Mouse (Mus musculus): ENCODE measurements at regions not wholly inside any gene's neighbourhood (a gene's known extent, or its start where the extent isn't known, plus 50 kb on each side); places are given as distances from the start of the nearest gene placed in this dataset.
A peak's percentile ranks its signal among the peaks of the same experiment; 100 is the strongest.

DNA sequence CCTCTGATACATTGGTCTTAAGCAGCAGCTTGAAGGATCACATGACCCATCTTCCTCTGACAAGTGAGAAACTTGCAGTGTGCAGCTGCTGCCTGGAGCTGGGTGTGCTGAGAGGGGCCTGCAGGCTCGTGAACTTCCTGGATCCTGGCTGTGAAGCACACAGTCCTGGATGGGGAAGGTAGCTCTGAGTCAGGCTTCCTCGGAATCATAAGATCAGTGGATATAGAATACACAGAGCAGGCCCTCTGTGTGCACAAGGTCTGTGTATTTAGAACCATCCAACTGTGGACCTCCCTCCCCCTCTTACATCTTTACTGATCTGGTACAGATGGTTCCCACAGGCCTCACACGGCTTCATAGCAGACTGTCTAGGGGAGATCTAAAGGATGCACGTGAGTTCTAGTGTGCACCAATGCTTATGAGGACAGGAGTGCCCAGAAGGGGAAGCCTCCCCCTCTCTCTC, 143.1 kb upstream of the Gm26897 start:
- peak overlapping the region; percentile 68 for H3K27ac ChIP-seq (ENCODE audit: control insufficient read depth, insufficient read depth, low read length)
- no peak overlapping the region for H3K4me3 ChIP-seq (ENCODE audit: control insufficient read depth, insufficient read depth, low read length)
- peak; percentile 57 for DNase-seq
- no peaks in the 10 kb centered on the region for H3K36me3 ChIP-seq (ENCODE audit: control insufficient read depth, insufficient read depth, low read length)
- peaks cover 16% of the 10 kb centered on the region for H3K4me1 ChIP-seq (replicated peaks; ENCODE audit: control insufficient read depth, insufficient read depth, low read length)
- WGBS = 8% methylated on average over 4 of the region's 4 CpGs
- H3K27me3 ChIP-seq (ENCODE audit: control insufficient read depth, insufficient read depth, low read length) = no peaks in the 10 kb centered on the region
- TF ChIP-seq CTCF (IDR thresholded peaks at IDR 0.05; ENCODE audit: borderline replicate concordance, control insufficient read depth, extremely low read depth, insufficient read depth, low read length, poor library complexity) (no peak), POLR2A (IDR thresholded peaks at IDR 0.05; ENCODE audit: control insufficient read depth, extremely low read depth, insufficient read depth, low read length, poor library complexity) (no peak)

DNA sequence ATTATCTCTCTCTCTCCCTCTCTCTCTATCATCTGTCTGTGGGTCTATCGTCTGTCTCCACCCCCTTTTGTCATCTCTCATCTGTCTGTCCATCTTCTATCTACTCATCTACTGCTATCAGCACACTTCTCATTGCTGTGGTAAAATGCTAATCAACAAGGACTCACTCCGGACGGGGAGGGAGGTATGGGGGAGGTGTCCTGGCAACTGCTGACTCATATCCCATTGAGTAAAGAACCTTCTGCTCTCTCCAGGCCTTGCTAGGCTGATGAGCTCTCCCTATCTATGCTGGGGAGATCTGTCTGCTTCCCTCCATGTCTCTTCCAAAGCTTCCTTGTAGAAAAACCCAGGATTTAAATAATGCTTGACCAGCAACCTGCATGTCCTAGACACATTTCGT, 140.9 kb upstream of the Gm26897 start:
- Histone ChIP-seq H3K4me1 (replicated peaks; ENCODE audit: control insufficient read depth, insufficient read depth, low read length) (peaks cover 16% of the 10 kb centered on the region), H3K27ac (ENCODE audit: control insufficient read depth, insufficient read depth, low read length) (no peak overlapping the region), H3K4me3 (ENCODE audit: control insufficient read depth, insufficient read depth, low read length) (no peak overlapping the region), H3K36me3 (ENCODE audit: control insufficient read depth, insufficient read depth, low read length) (no peaks in the 10 kb centered on the region), H3K27me3 (ENCODE audit: control insufficient read depth, insufficient read depth, low read length) (no peaks in the 10 kb centered on the region)
- TF ChIP-seq POLR2A (IDR thresholded peaks at IDR 0.05; ENCODE audit: control insufficient read depth, extremely low read depth, insufficient read depth, low read length, poor library complexity) = no peak
- no peak for TF ChIP-seq CTCF (IDR thresholded peaks at IDR 0.05; ENCODE audit: borderline replicate concordance, control insufficient read depth, extremely low read depth, insufficient read depth, low read length, poor library complexity)
- WGBS = 64% methylated on average over 4 of the region's 4 CpGs
- DNase-seq = no peak

DNA sequence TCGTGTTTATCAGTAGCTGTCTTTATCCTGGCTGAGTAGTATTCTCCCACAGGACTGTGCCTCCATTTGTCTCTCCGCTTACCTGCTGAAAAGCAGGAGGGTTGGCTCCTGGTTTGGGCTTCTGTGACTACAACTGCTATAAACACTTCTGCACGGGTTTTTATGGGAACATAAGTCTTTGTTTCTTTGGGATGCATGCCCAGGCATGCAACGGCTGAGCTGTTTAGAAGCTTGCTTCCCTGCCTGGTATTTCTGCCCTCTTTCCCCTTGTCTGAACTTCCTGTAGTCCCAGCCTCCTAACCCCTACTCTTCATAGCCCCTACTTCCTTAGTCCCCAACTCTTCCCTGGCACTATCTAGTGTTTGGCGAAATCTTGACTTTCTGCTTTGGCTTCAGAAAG, 139.6 kb upstream of the Gm26897 start:
- Histone ChIP-seq H3K36me3 (ENCODE audit: control insufficient read depth, insufficient read depth, low read length) (no peaks in the 10 kb centered on the region), H3K27me3 (ENCODE audit: control insufficient read depth, insufficient read depth, low read length) (no peaks in the 10 kb centered on the region), H3K27ac (ENCODE audit: control insufficient read depth, insufficient read depth, low read length) (no peak overlapping the region), H3K4me3 (ENCODE audit: control insufficient read depth, insufficient read depth, low read length) (no peak overlapping the region), H3K4me1 (replicated peaks; ENCODE audit: control insufficient read depth, insufficient read depth, low read length) (peaks cover 16% of the 10 kb centered on the region)
- no peak for DNase-seq
- WGBS = 88% methylated on average over 5 of the region's 5 CpGs
- TF ChIP-seq POLR2A (IDR thresholded peaks at IDR 0.05; ENCODE audit: control insufficient read depth, extremely low read depth, insufficient read depth, low read length, poor library complexity) (no peak), CTCF (IDR thresholded peaks at IDR 0.05; ENCODE audit: borderline replicate concordance, control insufficient read depth, extremely low read depth, insufficient read depth, low read length, poor library complexity) (no peak)

DNA sequence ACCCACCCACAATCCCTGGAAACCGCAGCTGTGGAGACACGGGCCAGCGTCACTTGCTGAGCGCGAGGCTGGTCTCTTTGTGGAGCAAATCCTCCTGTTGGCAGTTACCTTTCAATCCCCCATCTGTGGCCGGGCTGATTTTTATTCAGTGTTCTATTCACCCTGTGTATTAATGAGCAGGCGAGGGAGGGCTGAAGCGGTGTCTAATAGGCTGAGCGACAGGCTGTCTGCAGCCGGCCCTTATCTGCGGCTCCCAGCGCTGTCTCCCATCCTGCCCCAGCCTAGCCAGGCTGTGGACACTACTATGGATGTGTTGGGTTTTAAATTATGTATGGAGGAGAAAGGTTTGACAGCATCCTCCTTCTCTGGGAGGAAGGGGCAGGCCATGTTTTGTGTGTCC, 138.3 kb upstream of the Gm26897 start:
- Histone ChIP-seq H3K4me3 (ENCODE audit: control insufficient read depth, insufficient read depth, low read length) (no peak overlapping the region), H3K36me3 (ENCODE audit: control insufficient read depth, insufficient read depth, low read length) (no peaks in the 10 kb centered on the region), H3K27ac (ENCODE audit: control insufficient read depth, insufficient read depth, low read length) (no peak overlapping the region), H3K27me3 (ENCODE audit: control insufficient read depth, insufficient read depth, low read length) (no peaks in the 10 kb centered on the region), H3K4me1 (replicated peaks; ENCODE audit: control insufficient read depth, insufficient read depth, low read length) (peaks cover 9% of the 10 kb centered on the region)
- TF ChIP-seq POLR2A (IDR thresholded peaks at IDR 0.05; ENCODE audit: control insufficient read depth, extremely low read depth, insufficient read depth, low read length, poor library complexity) = no peak
- TF ChIP-seq CTCF (IDR thresholded peaks at IDR 0.05; ENCODE audit: borderline replicate concordance, control insufficient read depth, extremely low read depth, insufficient read depth, low read length, poor library complexity) = no peak
- 96% methylated on average over 12 of the region's 12 CpGs for WGBS
- no peak for DNase-seq

DNA sequence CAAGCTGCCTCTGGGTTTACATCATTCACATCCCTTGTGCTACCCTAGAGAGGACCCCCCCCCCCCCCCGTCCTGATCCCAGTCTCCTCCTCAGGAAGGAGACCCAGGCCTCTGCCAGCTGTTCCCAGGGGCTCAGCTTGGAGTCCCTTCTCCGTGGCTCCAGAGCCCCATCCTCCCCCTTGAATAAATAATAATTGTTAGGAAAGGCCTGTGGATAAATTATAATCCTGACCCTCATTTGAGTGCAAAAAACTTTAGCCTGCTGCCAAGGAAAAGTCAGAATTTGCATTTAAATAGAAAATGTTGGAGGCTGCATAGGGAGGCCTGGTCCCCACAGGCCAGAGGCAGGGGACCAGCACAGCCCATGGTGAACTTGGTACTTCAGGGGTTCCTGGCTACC, 136.0 kb upstream of the Gm26897 start:
- Histone ChIP-seq H3K4me1 (replicated peaks; ENCODE audit: control insufficient read depth, insufficient read depth, low read length) (no peaks in the 10 kb centered on the region), H3K4me3 (ENCODE audit: control insufficient read depth, insufficient read depth, low read length) (no peak overlapping the region), H3K27ac (ENCODE audit: control insufficient read depth, insufficient read depth, low read length) (no peak overlapping the region), H3K27me3 (ENCODE audit: control insufficient read depth, insufficient read depth, low read length) (no peaks in the 10 kb centered on the region), H3K36me3 (ENCODE audit: control insufficient read depth, insufficient read depth, low read length) (no peaks in the 10 kb centered on the region)
- WGBS = 95% methylated on average over 2 of the region's 2 CpGs
- DNase-seq = no peak
- TF ChIP-seq CTCF (IDR thresholded peaks at IDR 0.05; ENCODE audit: borderline replicate concordance, control insufficient read depth, extremely low read depth, insufficient read depth, low read length, poor library complexity) (no peak), POLR2A (IDR thresholded peaks at IDR 0.05; ENCODE audit: control insufficient read depth, extremely low read depth, insufficient read depth, low read length, poor library complexity) (no peak)

DNA sequence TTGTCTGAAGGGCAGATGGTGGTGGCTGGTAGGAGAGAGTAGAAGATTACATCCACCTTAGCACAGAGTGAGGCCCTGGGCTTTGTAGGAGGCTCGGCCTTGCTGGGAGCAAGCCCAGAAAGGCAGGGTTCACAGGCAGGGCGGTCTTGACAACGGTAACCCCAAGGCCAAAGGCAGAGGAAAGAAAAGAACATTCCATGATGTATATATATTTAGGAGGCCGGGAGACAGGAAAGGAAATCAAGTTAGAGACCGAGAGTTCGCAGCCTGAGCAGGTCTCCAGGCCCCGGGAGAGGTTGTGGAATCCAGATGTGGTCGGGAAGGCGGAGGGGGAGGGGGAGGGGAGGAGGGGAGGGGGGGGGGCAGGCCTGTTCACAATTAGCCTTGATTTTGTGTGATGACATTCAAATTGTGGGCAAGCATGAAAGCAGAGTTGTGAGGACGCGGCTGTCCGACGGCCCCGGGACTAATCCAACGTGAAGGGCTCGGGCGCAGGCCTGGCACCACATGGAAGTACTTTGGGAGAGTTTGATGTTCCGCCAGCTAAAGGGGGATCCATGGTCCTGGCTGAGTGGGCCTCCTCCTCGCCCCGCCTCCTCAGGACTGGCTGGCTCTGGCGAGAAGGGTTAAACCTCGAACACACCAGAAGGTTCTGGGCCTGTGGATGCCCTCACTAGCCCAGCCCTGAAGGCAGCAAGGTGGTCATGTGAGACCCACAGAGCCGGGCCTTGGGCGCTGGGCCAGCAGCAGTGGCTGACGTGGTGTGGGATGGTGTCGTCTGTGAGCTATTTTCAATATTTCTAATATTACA, 131.8 kb upstream of the Gm26897 start:
- Histone ChIP-seq H3K4me3 (ENCODE audit: control insufficient read depth, insufficient read depth, low read length) (no peak overlapping the region), H3K4me1 (replicated peaks; ENCODE audit: control insufficient read depth, insufficient read depth, low read length) (no peaks in the 10 kb centered on the region), H3K27ac (ENCODE audit: control insufficient read depth, insufficient read depth, low read length) (no peak overlapping the region), H3K36me3 (ENCODE audit: control insufficient read depth, insufficient read depth, low read length) (no peaks in the 10 kb centered on the region), H3K27me3 (ENCODE audit: control insufficient read depth, insufficient read depth, low read length) (no peaks in the 10 kb centered on the region)
- TF ChIP-seq POLR2A (IDR thresholded peaks at IDR 0.05; ENCODE audit: control insufficient read depth, extremely low read depth, insufficient read depth, low read length, poor library complexity) = no peak
- no peak for TF ChIP-seq CTCF (IDR thresholded peaks at IDR 0.05; ENCODE audit: borderline replicate concordance, control insufficient read depth, extremely low read depth, insufficient read depth, low read length, poor library complexity)
- WGBS = 93% methylated on average over 26 of the region's 26 CpGs
- no peak for DNase-seq
